Mouse (Mus musculus) E14TG2a.4 (cell line): ENCODE measurements around the gene Pth1r.

Experiments
- CTCF ChIP-seq: conservative IDR thresholded peaks from 2 replicates; pipeline ENCODE4 v1.5.1; 2014; ENCODE audit warnings: low read length
- NANOG ChIP-seq: IDR thresholded peaks from 2 replicates; pipeline ENCODE4 v1.6.1; 2014; ENCODE audit warnings: borderline replicate concordance, low read length, mixed read lengths
- POU5F1 ChIP-seq: IDR thresholded peaks from 2 replicates; pipeline ENCODE4 v1.6.1; 2014; ENCODE audit warnings: low read length, borderline replicate concordance

DNA sequence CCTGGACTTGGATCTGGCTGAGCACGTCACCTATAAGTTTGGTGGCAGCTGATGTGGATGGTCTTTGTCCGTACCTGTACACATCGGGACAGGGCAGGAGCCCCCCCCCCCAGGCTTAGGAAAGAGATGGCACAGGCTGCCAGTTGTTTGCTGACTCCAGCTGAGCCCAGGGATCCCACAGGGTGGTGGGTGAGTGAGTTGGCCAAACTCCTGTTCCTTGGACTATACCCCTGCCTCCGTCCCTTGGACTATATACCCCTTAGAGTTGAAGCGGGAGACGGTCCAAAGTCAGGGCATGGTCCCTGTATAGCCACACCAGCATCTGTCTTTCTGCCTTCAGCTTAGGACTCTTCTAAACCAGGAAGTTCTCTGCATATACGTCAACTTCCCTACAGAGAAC is 7.0 kb downstream of the Pth1r start:
- TF ChIP-seq CTCF (no peak), NANOG (no peak), POU5F1 (no peak)
